Mouse (Mus musculus): ENCODE results near the gene Fasl. TPM values are rescaled to one million over a fixed set of nuclear protein-coding genes. Genes with fewer than 3 reads are reported as not detected.

Gene Fasl
- not detected in 2 replicates for polyA plus RNA-seq (2015; fragmentation: Nextera tagmentation; extraction: Ambion mirVana)

- H3K4me2 ChIP-seq (replicated peaks; ENCODE audit: low read depth) = no peak within 1 kb of the TSS
- H3K36me3 ChIP-seq (ENCODE audit: control insufficient read depth, insufficient read depth, low read length) = no peaks in the 10 kb centered on the region
- no peaks in the 10 kb centered on the region for H3K9me3 ChIP-seq (ENCODE audit: control insufficient read depth, low read length)
- H3K4me3 ChIP-seq (ENCODE audit: low read depth, low read length) = no peak within 1 kb of the TSS
- DNase-seq (ENCODE audit: low spot score) (no peak), ATAC-seq (ENCODE audit: low FRiP score, low TSS enrichment) (no peak)
- no peaks in the 10 kb centered on the region for H3K4me1 ChIP-seq (replicated peaks; ENCODE audit: control insufficient read depth, insufficient read depth)
- H3K9ac ChIP-seq (ENCODE audit: low read length) = no peak within 1 kb of the TSS
- TF ChIP-seq CTCF (IDR thresholded peaks at IDR 0.05; ENCODE audit: low read depth) (no peak), EP300 (optimal IDR thresholded peaks at IDR 0.05) (no peak)
- H3K27me3 ChIP-seq (ENCODE audit: control insufficient read depth, insufficient read depth, low read length) = no peaks in the 10 kb centered on the region
- WGBS = 71% methylated on average over 9 of the region's 9 CpGs
- H3K27ac ChIP-seq (replicated peaks) = no peak within 1 kb of the TSS
These were observed at the start of gene Fasl for GRCm38 (mm10) chr1:161788339-161788738. Gene Fasl (minus strand): TSS chr1:161788495.

GRCm38 (mm10) chr1:161826677-161827076 lies 38.4 kb upstream of the Fasl start:
- no peaks in the 10 kb centered on the region for H3K4me1 ChIP-seq (replicated peaks; ENCODE audit: control insufficient read depth, insufficient read depth)
- ATAC-seq (ENCODE audit: low FRiP score, low TSS enrichment) (no peak), DNase-seq (ENCODE audit: low spot score) (no peak)
- H3K36me3 ChIP-seq (ENCODE audit: control insufficient read depth, insufficient read depth, low read length) = 0 out of 2 replicates have a peak, but pooled peaks cover 4% of the 10 kb centered on the region
- H3K9ac ChIP-seq (ENCODE audit: low read length) = no peak overlapping the region
- no peak overlapping the region for H3K4me2 ChIP-seq (replicated peaks; ENCODE audit: low read depth)
- 92% methylated on average over 2 of the region's 2 CpGs for WGBS
- H3K4me3 ChIP-seq (ENCODE audit: low read depth, low read length) = no peak overlapping the region
- no peaks in the 10 kb centered on the region for H3K27me3 ChIP-seq (ENCODE audit: control insufficient read depth, insufficient read depth, low read length)
- TF ChIP-seq EP300 (optimal IDR thresholded peaks at IDR 0.05) (no peak), CTCF (IDR thresholded peaks at IDR 0.05; ENCODE audit: low read depth) (no peak)
- H3K27ac ChIP-seq (replicated peaks) = no peak overlapping the region
- no peaks in the 10 kb centered on the region for H3K9me3 ChIP-seq (ENCODE audit: control insufficient read depth, low read length)

GRCm38 (mm10) chr1:161809428-161809827 lies 21.1 kb upstream of the Fasl start:
- no peak overlapping the region for H3K27ac ChIP-seq (replicated peaks)
- no peaks in the 10 kb centered on the region for H3K9me3 ChIP-seq (ENCODE audit: control insufficient read depth, low read length)
- TF ChIP-seq CTCF (IDR thresholded peaks at IDR 0.05; ENCODE audit: low read depth) (no peak), EP300 (optimal IDR thresholded peaks at IDR 0.05) (no peak)
- H3K36me3 ChIP-seq (ENCODE audit: control insufficient read depth, insufficient read depth, low read length) = no peaks in the 10 kb centered on the region
- DNase-seq (ENCODE audit: low spot score) (no peak), ATAC-seq (ENCODE audit: low FRiP score, low TSS enrichment) (no peak)
- no peak overlapping the region for H3K4me3 ChIP-seq (ENCODE audit: low read depth, low read length)
- no peaks in the 10 kb centered on the region for H3K4me1 ChIP-seq (replicated peaks; ENCODE audit: control insufficient read depth, insufficient read depth)
- H3K9ac ChIP-seq (ENCODE audit: low read length) = no peak overlapping the region
- H3K4me2 ChIP-seq (replicated peaks; ENCODE audit: low read depth) = 0 out of 2 replicates have a peak overlapping the region, but pooled peaks have one; percentile 17
- 75% methylated on average over 5 of the region's 5 CpGs for WGBS
- no peaks in the 10 kb centered on the region for H3K27me3 ChIP-seq (ENCODE audit: control insufficient read depth, insufficient read depth, low read length)

GRCm38 (mm10) chr1:161808980-161809379 lies 20.7 kb upstream of the Fasl start:
- no peaks in the 10 kb centered on the region for H3K9me3 ChIP-seq (ENCODE audit: control insufficient read depth, low read length)
- 32% methylated on average over 6 of the region's 6 CpGs for WGBS
- no peaks in the 10 kb centered on the region for H3K4me1 ChIP-seq (replicated peaks; ENCODE audit: control insufficient read depth, insufficient read depth)
- no peak overlapping the region for H3K9ac ChIP-seq (ENCODE audit: low read length)
- no peaks in the 10 kb centered on the region for H3K36me3 ChIP-seq (ENCODE audit: control insufficient read depth, insufficient read depth, low read length)
- H3K27ac ChIP-seq (replicated peaks) = no peak overlapping the region
- H3K4me2 ChIP-seq (replicated peaks; ENCODE audit: low read depth) = 0 out of 2 replicates have a peak overlapping the region, but pooled peaks have one; percentile 17
- no peak for TF ChIP-seq EP300 (optimal IDR thresholded peaks at IDR 0.05)
- no peak for TF ChIP-seq CTCF (IDR thresholded peaks at IDR 0.05; ENCODE audit: low read depth)
- DNase-seq (ENCODE audit: low spot score) (no peak), ATAC-seq (ENCODE audit: low FRiP score, low TSS enrichment) (no peak)
- H3K27me3 ChIP-seq (ENCODE audit: control insufficient read depth, insufficient read depth, low read length) = no peaks in the 10 kb centered on the region
- no peak overlapping the region for H3K4me3 ChIP-seq (ENCODE audit: low read depth, low read length)

GRCm38 (mm10) chr1:161804541-161804971 lies 16.3 kb upstream of the Fasl start:
- ATAC-seq (ENCODE audit: low FRiP score, low TSS enrichment) (no peak), DNase-seq (ENCODE audit: low spot score) (no peak)
- no peaks in the 10 kb centered on the region for H3K9me3 ChIP-seq (ENCODE audit: control insufficient read depth, low read length)
- no peak overlapping the region for H3K4me3 ChIP-seq (ENCODE audit: low read depth, low read length)
- no peak overlapping the region for H3K9ac ChIP-seq (ENCODE audit: low read length)
- H3K4me1 ChIP-seq (replicated peaks; ENCODE audit: control insufficient read depth, insufficient read depth) = no peaks in the 10 kb centered on the region
- TF ChIP-seq EP300 (optimal IDR thresholded peaks at IDR 0.05) (no peak), CTCF (IDR thresholded peaks at IDR 0.05; ENCODE audit: low read depth) (no peak)
- H3K27me3 ChIP-seq (ENCODE audit: control insufficient read depth, insufficient read depth, low read length) = no peaks in the 10 kb centered on the region
- WGBS = 82% methylated on average over 8 of the region's 8 CpGs
- H3K4me2 ChIP-seq (replicated peaks; ENCODE audit: low read depth) = no peak overlapping the region
- H3K36me3 ChIP-seq (ENCODE audit: control insufficient read depth, insufficient read depth, low read length) = no peaks in the 10 kb centered on the region
- H3K27ac ChIP-seq (replicated peaks) = no peak overlapping the region

- H3K9me3 ChIP-seq (ENCODE audit: control insufficient read depth, low read length) = no peaks in the 10 kb centered on the region
- no peaks in the 10 kb centered on the region for H3K4me1 ChIP-seq (replicated peaks; ENCODE audit: control insufficient read depth, insufficient read depth)
- no peaks in the 10 kb centered on the region for H3K36me3 ChIP-seq (ENCODE audit: control insufficient read depth, insufficient read depth, low read length)
- H3K27me3 ChIP-seq (ENCODE audit: control insufficient read depth, insufficient read depth, low read length) = no peaks in the 10 kb centered on the region
- ATAC-seq (ENCODE audit: low FRiP score, low TSS enrichment) (no peak), DNase-seq (ENCODE audit: low spot score) (no peak)
- H3K4me3 ChIP-seq (ENCODE audit: low read depth, low read length) = no peak overlapping the region
- no peak for TF ChIP-seq CTCF (IDR thresholded peaks at IDR 0.05; ENCODE audit: low read depth)
- no peak for TF ChIP-seq EP300 (optimal IDR thresholded peaks at IDR 0.05)
- no peak overlapping the region for H3K4me2 ChIP-seq (replicated peaks; ENCODE audit: low read depth)
- H3K9ac ChIP-seq (ENCODE audit: low read length) = no peak overlapping the region
- H3K27ac ChIP-seq (replicated peaks) = no peak overlapping the region
- WGBS = 86% methylated on average over 2 of the region's 2 CpGs
These were observed 13.0 kb upstream of the Fasl start for GRCm38 (mm10) chr1:161801321-161801720.
